Mouse (Mus musculus): ENCODE measurements around the gene Adgrd1. TPM values are rescaled to one million over a fixed set of nuclear protein-coding genes. Genes with fewer than 3 reads are reported as not detected.

The Adgrd1 gene
- total and polyA plus RNA-seq, 3 experiments, result 0.04 to 0.07 TPM; not detected in 1

DNA sequence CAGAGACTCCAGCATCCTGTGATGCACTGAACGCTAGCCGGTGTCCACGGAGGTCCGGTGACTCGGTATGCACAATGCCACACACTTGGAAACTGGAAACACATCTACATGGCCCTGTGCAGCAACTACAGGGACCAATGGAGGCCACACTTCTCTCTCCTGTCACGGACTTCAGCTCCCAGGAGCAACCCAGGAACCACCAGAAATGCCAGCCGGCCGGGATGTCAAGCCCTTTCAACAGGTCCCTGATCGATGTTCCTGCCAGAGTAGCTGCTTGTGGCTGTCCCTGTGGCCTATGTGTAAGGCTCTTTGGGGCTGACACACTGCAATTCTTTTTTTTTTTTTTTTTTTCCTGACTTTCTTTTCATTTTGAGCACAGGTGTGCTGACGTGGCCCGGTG is 32.4 kb upstream of the Adgrd1 start:
- Histone ChIP-seq H3K4me2 (ENCODE audit: insufficient read depth, low read depth, poor library complexity, severe bottlenecking) (no peak overlapping the region), H3K4me3 (replicated peaks in 1 of 3; ENCODE audit: low read depth in 2 of 3, low read length in 2 of 3, poor library complexity in 1 of 3) (no peak overlapping the region), H3K9me3 (replicated peaks; ENCODE audit: low read length) (peaks cover 5% of the 10 kb centered on the region), H3K27me3 (replicated peaks) (peaks cover 32% of the 10 kb centered on the region), H3K9ac (ENCODE audit: insufficient read depth, low read depth) (no peak overlapping the region), H3K27ac (ENCODE audit: insufficient read depth, low read depth) (no peak overlapping the region), H3K4me1 (ENCODE audit: control insufficient read depth in 1 of 2, insufficient read depth in 2 of 2) (peaks cover 0 to 33% of the 10 kb centered on the region in 2 experiments; a peak in 2 of 4 replicates), H3K36me3 (replicated peaks in 1 of 2; ENCODE audit: control insufficient read depth in 1 of 2, insufficient read depth in 1 of 2, low read length in 1 of 2) (no peaks in the 10 kb centered on the region), H3K79me2 (replicated peaks; ENCODE audit: control insufficient read depth, extremely low read depth, insufficient read depth, poor library complexity, severe bottlenecking) (no peaks in the 10 kb centered on the region)
- in situ Hi-C loops (cut with MboI; ENCODE audit: low pct_ligation_motif_present, low pct_unique_long_range_greater_than_20kb, low sequenced_read_pairs), result loop anchor here (5.0 to 10.0 kb wide), 3 partner anchors 113 to 521 kb away; partner anchors contain the start of gene Mmp17
- dilution Hi-C loops (cut with MboI; ENCODE audit: extremely low pct_ligation_motif_present, extremely low pct_unique_long_range_greater_than_20kb, low sequenced_read_pairs), result no loop called here
- no peak for DNase-seq (ENCODE audit: extremely low read depth)
- TF ChIP-seq UBTF (IDR thresholded peaks at IDR 0.05; ENCODE audit: low read depth, low read length), result no peak
- TF ChIP-seq PAX5 (IDR thresholded peaks at IDR 0.05; ENCODE audit: low read length), result no peak
- no peak for TF ChIP-seq KAT2A (IDR thresholded peaks at IDR 0.05; ENCODE audit: insufficient replicate concordance, low read length)
- TF ChIP-seq JUN (IDR thresholded peaks at IDR 0.05; ENCODE audit: insufficient read depth, low read depth, low read length), result no peak
- no peak for TF ChIP-seq MYC (IDR thresholded peaks at IDR 0.05; ENCODE audit: low read depth, low read length)
- TF ChIP-seq CHD1 (IDR thresholded peaks at IDR 0.05; ENCODE audit: low read depth, low read length), result no peak
- TF ChIP-seq MAZ (IDR thresholded peaks at IDR 0.05; ENCODE audit: low read depth, low read length), result no peak
- TF ChIP-seq NRF1 (IDR thresholded peaks at IDR 0.05; ENCODE audit: low read depth, low read length), result no peak
- no peak for TF ChIP-seq MAX (IDR thresholded peaks at IDR 0.05; ENCODE audit: low read length)
- TF ChIP-seq ZMIZ1 (IDR thresholded peaks at IDR 0.05; ENCODE audit: low read depth, low read length), result no peak
- TF ChIP-seq GABPA (IDR thresholded peaks at IDR 0.05; ENCODE audit: insufficient replicate concordance, low read depth, low read length), result no peak
- TF ChIP-seq ETS1 (conservative IDR thresholded peaks at IDR 0.05; ENCODE audit: low read depth, low read length), result no peak
- TF ChIP-seq CHD2 (IDR thresholded peaks at IDR 0.05; ENCODE audit: low read length), result no peak

DNA sequence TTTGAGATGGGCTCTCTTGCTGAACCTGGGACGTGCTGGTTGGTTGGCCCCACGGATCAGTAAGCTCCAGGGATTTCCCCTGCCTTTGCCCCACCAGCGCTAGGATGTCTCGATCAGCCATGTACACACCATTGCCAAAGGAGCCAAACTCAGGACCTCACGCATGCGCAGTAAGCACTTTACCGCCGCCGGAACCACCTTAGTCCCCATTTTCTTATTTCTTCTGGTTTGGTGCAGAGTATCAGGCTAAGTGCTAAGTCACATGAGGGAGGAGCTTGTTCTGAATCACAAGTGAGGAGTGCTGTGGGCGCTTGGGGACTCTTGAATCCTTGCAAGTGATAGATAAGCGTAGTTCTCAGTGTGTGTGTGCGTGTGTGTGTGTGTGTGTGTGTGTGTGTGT is 31.2 kb upstream of the Adgrd1 start:
- no peaks in the 10 kb centered on the region for H3K36me3 ChIP-seq (replicated peaks in 1 of 2; ENCODE audit: control insufficient read depth in 1 of 2, insufficient read depth in 1 of 2, low read length in 1 of 2)
- H3K27ac ChIP-seq (ENCODE audit: insufficient read depth, low read depth), result no peak overlapping the region
- in situ Hi-C loops (cut with MboI; ENCODE audit: low pct_ligation_motif_present, low pct_unique_long_range_greater_than_20kb, low sequenced_read_pairs) (loop anchor here (10.0 kb wide), 2 partner anchors 290 to 520 kb away; partner anchors contain the start of gene Mmp17), dilution Hi-C loops (cut with MboI; ENCODE audit: extremely low pct_ligation_motif_present, extremely low pct_unique_long_range_greater_than_20kb, low sequenced_read_pairs) (no loop called here)
- peaks cover 0 to 33% of the 10 kb centered on the region in 2 experiments; a peak in 2 of 4 replicates for H3K4me1 ChIP-seq (ENCODE audit: control insufficient read depth in 1 of 2, insufficient read depth in 2 of 2)
- no peaks in the 10 kb centered on the region for H3K79me2 ChIP-seq (replicated peaks; ENCODE audit: control insufficient read depth, extremely low read depth, insufficient read depth, poor library complexity, severe bottlenecking)
- TF ChIP-seq NRF1 (IDR thresholded peaks at IDR 0.05; ENCODE audit: low read depth, low read length) (peak; percentile 83), MAFK (IDR thresholded peaks at IDR 0.05; ENCODE audit: insufficient replicate concordance, low read length) (no peak)
- no peaks in the 10 kb centered on the region for H3K9me3 ChIP-seq (replicated peaks; ENCODE audit: low read length)
- H3K27me3 ChIP-seq (replicated peaks), result peaks cover 25% of the 10 kb centered on the region
- H3K9ac ChIP-seq (ENCODE audit: insufficient read depth, low read depth), result no peak overlapping the region
- no peak overlapping the region for H3K4me2 ChIP-seq (ENCODE audit: insufficient read depth, low read depth, poor library complexity, severe bottlenecking)
- DNase-seq (ENCODE audit: extremely low read depth), result peak; percentile 81
- H3K4me3 ChIP-seq (replicated peaks in 1 of 3; ENCODE audit: low read depth in 2 of 3, low read length in 2 of 3, poor library complexity in 1 of 3), result peak overlapping the region in 1 of 3 experiments; percentile 27
